Mouse (Mus musculus) heart, postnatal 0 days (tissue): Measurements from ENCODE around the gene Hddc3.

ENCODE experiments used
- CTCF ChIP-seq: IDR thresholded peaks from 2 replicates; pipeline ENCODE4 v1.5.1; 2016; ENCODE audit warnings: antibody characterized with exemption, control low read depth, low read depth
- EP300 ChIP-seq: IDR thresholded peaks from 2 replicates; pipeline ENCODE4 v1.6.1; 2016; ENCODE audit warnings: antibody characterized with exemption, low read depth

DNA sequence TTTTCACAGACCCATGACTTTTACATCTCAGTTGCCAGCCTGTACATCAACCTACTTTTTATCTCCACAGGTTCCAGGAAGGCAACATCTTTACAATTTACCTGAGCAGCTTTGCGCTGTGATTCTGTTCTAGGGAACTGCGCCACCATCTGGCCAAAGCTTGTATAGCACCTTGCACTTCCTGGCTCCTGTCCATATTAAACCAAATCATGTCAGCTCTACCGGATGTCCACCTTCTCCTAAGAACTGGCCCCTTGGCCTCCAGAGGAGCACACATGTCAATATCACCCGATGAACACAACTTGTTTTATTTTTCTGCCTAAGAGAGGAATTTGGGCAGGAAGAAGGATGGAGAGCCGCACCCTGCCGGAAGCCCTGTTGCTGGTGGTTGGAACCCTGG lies 34.6 kb downstream of the Hddc3 start:
- TF ChIP-seq CTCF, result peak; percentile 86
- no peak for TF ChIP-seq EP300
